In genomic region chr6:85380201-85380900, GRCm38 (mm10) we compare ENCODE assay signal across 8 mouse cellular contexts. TPM values are rescaled to one million over a fixed set of nuclear protein-coding genes. Genes with fewer than 3 reads are reported as not detected.
DNase-seq lines count a peak whose midpoint lies in the region; ATAC-seq and TF ChIP-seq lines count a peak whose summit lies in the region.

No protein-coding gene starts in this region.

- peak; percentile 68 for TF ChIP-seq CTCF in cortical plate, adult 2 months (IDR thresholded peaks at IDR 0.05; ENCODE audit: extremely low read depth, insufficient read depth, low read length)
- TF ChIP-seq CTCF in hindbrain, postnatal 0 days (IDR thresholded peaks at IDR 0.05; ENCODE audit: low read depth): peak; percentile 83
- peak; percentile 92 for TF ChIP-seq CTCF in left cerebral cortex, adult 2 months (IDR thresholded peaks at IDR 0.05)

- whole genome bisulfite sequencing in hindbrain, postnatal 0 days: 26% methylated on average over 10 of the region's 10 CpGs

- no peak for TF ChIP-seq POLR2A in cortical plate, adult 2 months (IDR thresholded peaks at IDR 0.05; ENCODE audit: extremely low read depth, insufficient read depth, low read length)

- H3K9me3 ChIP-seq in hindbrain, postnatal 0 days (ENCODE audit: low read length): no peaks in the 10 kb centered on the region
- H3K9me3 ChIP-seq in megakaryocyte, embryonic 14.5 days: no peaks in the 10 kb centered on the region; the same call in 1 of the 2 replicates

- no peak overlapping the region for H3K27ac ChIP-seq in cortical plate, adult 2 months (ENCODE audit: insufficient read depth, low read length)
- H3K27ac ChIP-seq in hindbrain, postnatal 0 days: no peak overlapping the region
- no peak overlapping the region for H3K27ac ChIP-seq in left cerebral cortex, adult 2 months

- 0 out of 2 replicates have a peak overlapping the region, but pooled peaks have one; percentile 2 for H3K4me2 ChIP-seq in hindbrain, postnatal 0 days (ENCODE audit: low read depth, low read length)

- peak; percentile 94 for DNase-seq in adipocyte (ENCODE audit: low spot score)
- DNase-seq in gastrocnemius, adult 8-10 months (ENCODE audit: low spot score in 2 of 2): peak; percentile 76 to 77
- peak; percentile 85 for DNase-seq in hindbrain, postnatal 0 days (ENCODE audit: low spot score)
- DNase-seq in left cerebral cortex, adult 2 months (ENCODE audit: extremely low spot score in 1 of 2, low spot score in 2 of 2): peak; percentile 76 to 78
- peak; percentile 71 for DNase-seq in right cerebral cortex, postnatal 14 days
- DNase-seq in urinary bladder, postnatal 4 days (ENCODE audit: low spot score in 2 of 2): peak; percentile 77 to 80

- no peaks in the 10 kb centered on the region for H3K36me3 ChIP-seq in hindbrain, postnatal 0 days (ENCODE audit: insufficient read depth, low read length)
- no peaks in the 10 kb centered on the region for H3K36me3 ChIP-seq in megakaryocyte, embryonic 14.5 days (replicated peaks; ENCODE audit: low read length)

- intact Hi-C loops in left cerebral cortex, adult 2 months (cut with DNase I): loop anchor here (1.0 kb wide), 1 partner anchor 34 kb away; no protein-coding TSS in a partner anchor

- no peak overlapping the region for H3K9ac ChIP-seq in hindbrain, postnatal 0 days (replicated peaks; ENCODE audit: low read length)

- H3K27me3 ChIP-seq in hindbrain, postnatal 0 days (ENCODE audit: insufficient read depth, low read length): no peaks in the 10 kb centered on the region
- H3K27me3 ChIP-seq in megakaryocyte, embryonic 14.5 days (replicated peaks): no peaks in the 10 kb centered on the region

- ATAC-seq in hindbrain, postnatal 0 days: peak; percentile 82

- H3K4me1 ChIP-seq in cortical plate, adult 2 months (ENCODE audit: control insufficient read depth, insufficient read depth, low read length): no peaks in the 10 kb centered on the region
- no peaks in the 10 kb centered on the region for H3K4me1 ChIP-seq in hindbrain, postnatal 0 days (ENCODE audit: insufficient read depth, low read length)
- peaks cover 52% of the 10 kb centered on the region for H3K4me1 ChIP-seq in megakaryocyte, embryonic 14.5 days

- H3K4me3 ChIP-seq in cortical plate, adult 2 months (ENCODE audit: insufficient read depth, low read length): no peak overlapping the region
- H3K4me3 ChIP-seq in hindbrain, postnatal 0 days (ENCODE audit: low read length): no peak overlapping the region
- no peak overlapping the region for H3K4me3 ChIP-seq in left cerebral cortex, adult 2 months
- peak overlapping the region; percentile 46 for H3K4me3 ChIP-seq in megakaryocyte, embryonic 14.5 days (replicated peaks)

RNA-seq across cellular contexts. Expression of gene Rab11fip5, which starts 5.9 kb away (rescaled TPM):
- 46.6 and 48.5 TPM in 2 replicates for polyA plus RNA-seq in cortical plate, adult 2 months (2012; rRNA removed)
- 10 to 100 TPM; 23.8 to 35.6 (median 30.0) TPM for total RNA-seq in gastrocnemius, adult 8-10 months (2022)
- 62.6 and 66.5 TPM in 2 replicates for total RNA-seq in hindbrain, postnatal 0 days (2014; rRNA removed)
- polyA plus RNA-seq in hindbrain, postnatal 0 days (2015; fragmentation: Nextera tagmentation; extraction: Ambion mirVana): 23.4 and 26.7 TPM in 2 replicates
- 10 to 100 TPM; 74.5 to 78.6 TPM for total RNA-seq in left cerebral cortex, adult 2 months (2021)
- 1.0 and 4.4 TPM in 2 replicates for polyA plus RNA-seq in megakaryocyte, embryonic 14.5 days (2012; ENCODE audit: insufficient read depth, low replicate concordance)

RNA-seq across cellular contexts. Expression of gene Noto, which starts 43.3 kb away (rescaled TPM):
- not detected in 2 replicates for polyA plus RNA-seq in cortical plate, adult 2 months (2012; rRNA removed)
- total RNA-seq in gastrocnemius, adult 8-10 months (2022): not detected
- total RNA-seq in hindbrain, postnatal 0 days (2014; rRNA removed): not detected in 2 replicates
- polyA plus RNA-seq in hindbrain, postnatal 0 days (2015; fragmentation: Nextera tagmentation; extraction: Ambion mirVana): not detected in 2 replicates
- total RNA-seq in left cerebral cortex, adult 2 months (2021): not detected
- not detected in 2 replicates for polyA plus RNA-seq in megakaryocyte, embryonic 14.5 days (2012; ENCODE audit: insufficient read depth, low replicate concordance)

RNA-seq across cellular contexts. Expression of gene Sfxn5, which starts 47.1 kb away (rescaled TPM):
- 163 and 164 TPM in 2 replicates for polyA plus RNA-seq in cortical plate, adult 2 months (2012; rRNA removed)
- total RNA-seq in gastrocnemius, adult 8-10 months (2022): 1 to 10 TPM; 4.2 to 6.0 (median 5.5) TPM
- 144 and 151 TPM in 2 replicates for total RNA-seq in hindbrain, postnatal 0 days (2014; rRNA removed)
- polyA plus RNA-seq in hindbrain, postnatal 0 days (2015; fragmentation: Nextera tagmentation; extraction: Ambion mirVana): 108 and 115 TPM in 2 replicates
- 100 to 1,000 TPM; 161 to 173 TPM for total RNA-seq in left cerebral cortex, adult 2 months (2021)
- 0.72 TPM in 1 of 2 replicates, not detected in the other for polyA plus RNA-seq in megakaryocyte, embryonic 14.5 days (2012; ENCODE audit: insufficient read depth, low replicate concordance)

RNA-seq across cellular contexts. Expression of gene Smyd5, which starts 51.4 kb away (rescaled TPM):
- 66.9 and 79.9 TPM in 2 replicates for polyA plus RNA-seq in cortical plate, adult 2 months (2012; rRNA removed)
- total RNA-seq in gastrocnemius, adult 8-10 months (2022): 1 to 10 TPM; 8.4 to 9.6 (median 8.4) TPM
- 68.0 and 69.1 TPM in 2 replicates for total RNA-seq in hindbrain, postnatal 0 days (2014; rRNA removed)
- polyA plus RNA-seq in hindbrain, postnatal 0 days (2015; fragmentation: Nextera tagmentation; extraction: Ambion mirVana): 57.2 and 59.7 TPM in 2 replicates
- 10 to 100 TPM; 48.8 to 52.7 TPM for total RNA-seq in left cerebral cortex, adult 2 months (2021)
- polyA plus RNA-seq in megakaryocyte, embryonic 14.5 days (2012; ENCODE audit: insufficient read depth, low replicate concordance): 6.2 and 7.5 TPM in 2 replicates

Comparison
In these comparisons a context has a peak if more than half of its experiments do, and no peak if none do; other contexts are left out.
1. RNA of gene Sfxn5, which starts 47.1 kb away (total RNA-seq): 161 to 173 TPM in left cerebral cortex, adult 2 months and 144 to 151 TPM in hindbrain, postnatal 0 days; 4.2 to 6.0 TPM in gastrocnemius, adult 8-10 months; every median in the first group is over 10 times any median in the second.
2. Peak in every context shown above with its lines, with median percentiles within 50 percentile points of each other: DNase-seq and CTCF ChIP-seq.